Mouse (Mus musculus): ENCODE results near the gene Umps. TPM values are rescaled to one million over a fixed set of nuclear protein-coding genes. Genes with fewer than 3 reads are reported as not detected.

The Umps gene
- total and polyA plus RNA-seq, 3 experiments, result 109 to 132 TPM; not detected in 1

DNA sequence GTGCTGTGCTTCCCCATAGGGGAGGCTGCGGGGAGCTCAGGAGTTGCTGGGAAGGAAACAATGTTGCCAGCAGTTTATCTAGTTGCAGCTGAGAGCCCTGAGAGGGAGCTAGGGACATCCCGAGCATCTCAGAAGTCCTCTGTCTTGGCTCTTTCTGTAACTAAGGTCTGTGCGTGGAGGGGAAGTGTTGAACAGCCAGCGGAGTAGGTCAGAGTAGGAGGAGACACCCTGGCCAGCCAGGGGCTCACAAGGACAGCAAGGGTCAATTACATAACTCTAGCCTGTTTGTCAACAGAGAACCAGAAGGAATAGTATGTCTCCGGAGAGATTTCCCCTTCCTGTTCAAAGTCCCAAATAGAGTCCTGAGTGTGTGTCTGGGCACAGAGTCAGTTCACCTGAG, 34.7 kb downstream of the Umps start:
- no peak for TF ChIP-seq E2F4 (IDR thresholded peaks at IDR 0.05; ENCODE audit: borderline replicate concordance, low read depth, low read length)
- TF ChIP-seq MYB (IDR thresholded peaks at IDR 0.05; ENCODE audit: low read depth, low read length), result no peak
- no peak for TF ChIP-seq MEF2A (IDR thresholded peaks at IDR 0.05; ENCODE audit: extremely low read depth, insufficient replicate concordance, low read depth, low read length, poor library complexity, severe bottlenecking)
- no peaks in the 10 kb centered on the region for H3K9me3 ChIP-seq (replicated peaks; ENCODE audit: insufficient read depth, low read length)
- H3K4me3 ChIP-seq (ENCODE audit: control insufficient read depth in 1 of 2, insufficient read depth in 1 of 2, low read depth in 2 of 2, low read length in 2 of 2), result no peak overlapping the region
- H3K4me1 ChIP-seq (ENCODE audit: control insufficient read depth in 1 of 2, insufficient read depth in 2 of 2, low read length in 2 of 2), result peaks cover 0 to 14% of the 10 kb centered on the region in 2 experiments; a peak in 2 of 4 replicates
- H3K27me3 ChIP-seq (ENCODE audit: control insufficient read depth in 1 of 2, insufficient read depth in 2 of 2, low read length in 2 of 2), result no peaks in the 10 kb centered on the region
- H3K27ac ChIP-seq (ENCODE audit: control insufficient read depth, low read depth, low read length), result no peak overlapping the region
- no peak for DNase-seq (ENCODE audit: low read depth, low spot score)
- peaks cover 0 to 5% of the 10 kb centered on the region in 2 experiments; a peak in 2 of 4 replicates for H3K36me3 ChIP-seq (ENCODE audit: control insufficient read depth in 1 of 2, insufficient read depth in 2 of 2, low read length in 2 of 2)
- H3K9ac ChIP-seq (ENCODE audit: control insufficient read depth, low read depth, low read length, poor library complexity, severe bottlenecking), result no peak overlapping the region
- H3K79me2 ChIP-seq (ENCODE audit: control insufficient read depth, insufficient read depth, low read length, poor library complexity), result no peaks in the 10 kb centered on the region

GRCm38 (mm10) chr16:33931682-33932081, 35.2 kb downstream of the Umps start:
- no peak overlapping the region for H3K27ac ChIP-seq (ENCODE audit: control insufficient read depth, low read depth, low read length)
- H3K9ac ChIP-seq (ENCODE audit: control insufficient read depth, low read depth, low read length, poor library complexity, severe bottlenecking), result no peak overlapping the region
- H3K36me3 ChIP-seq (ENCODE audit: control insufficient read depth in 1 of 2, insufficient read depth in 2 of 2, low read length in 2 of 2), result peaks cover 0 to 3% of the 10 kb centered on the region in 2 experiments; a peak in 1 of 4 replicates
- no peaks in the 10 kb centered on the region for H3K79me2 ChIP-seq (ENCODE audit: control insufficient read depth, insufficient read depth, low read length, poor library complexity)
- H3K4me3 ChIP-seq (ENCODE audit: control insufficient read depth in 1 of 2, insufficient read depth in 1 of 2, low read depth in 2 of 2, low read length in 2 of 2), result no peak overlapping the region
- no peaks in the 10 kb centered on the region for H3K27me3 ChIP-seq (ENCODE audit: control insufficient read depth in 1 of 2, insufficient read depth in 2 of 2, low read length in 2 of 2)
- H3K4me1 ChIP-seq (ENCODE audit: control insufficient read depth in 1 of 2, insufficient read depth in 2 of 2, low read length in 2 of 2), result peaks cover 0 to 10% of the 10 kb centered on the region in 2 experiments; a peak in 2 of 4 replicates
- no peak for TF ChIP-seq BHLHE40 (IDR thresholded peaks at IDR 0.05; ENCODE audit: borderline replicate concordance, low read depth, low read length)
- TF ChIP-seq KAT2A (conservative IDR thresholded peaks at IDR 0.05; ENCODE audit: low read depth, low read length), result no peak
- TF ChIP-seq NRF1 (IDR thresholded peaks at IDR 0.05; ENCODE audit: insufficient read depth, low read depth, low read length, poor library complexity, severe bottlenecking), result no peak
- no peak for TF ChIP-seq SIN3A (IDR thresholded peaks at IDR 0.05; ENCODE audit: low read length)
- no peak for TF ChIP-seq ZMIZ1 (IDR thresholded peaks at IDR 0.05; ENCODE audit: low read depth, low read length)
- no peak for TF ChIP-seq E2F4 (IDR thresholded peaks at IDR 0.05; ENCODE audit: borderline replicate concordance, low read depth, low read length)
- no peak for DNase-seq (ENCODE audit: low read depth, low spot score)
- no peaks in the 10 kb centered on the region for H3K9me3 ChIP-seq (replicated peaks; ENCODE audit: insufficient read depth, low read length)

GRCm38 (mm10) chr16:33930785-33931184, 36.1 kb downstream of the Umps start:
- Histone ChIP-seq H3K9ac (ENCODE audit: control insufficient read depth, low read depth, low read length, poor library complexity, severe bottlenecking) (no peak overlapping the region), H3K79me2 (ENCODE audit: control insufficient read depth, insufficient read depth, low read length, poor library complexity) (no peaks in the 10 kb centered on the region), H3K36me3 (ENCODE audit: control insufficient read depth in 1 of 2, insufficient read depth in 2 of 2, low read length in 2 of 2) (peaks cover 0 to 3% of the 10 kb centered on the region in 2 experiments; a peak in 2 of 4 replicates), H3K27ac (ENCODE audit: control insufficient read depth, low read depth, low read length) (no peak overlapping the region), H3K4me1 (ENCODE audit: control insufficient read depth in 1 of 2, insufficient read depth in 2 of 2, low read length in 2 of 2) (peaks cover 0 to 9% of the 10 kb centered on the region in 2 experiments; a peak in 2 of 4 replicates), H3K4me3 (ENCODE audit: control insufficient read depth in 1 of 2, insufficient read depth in 1 of 2, low read depth in 2 of 2, low read length in 2 of 2) (no peak overlapping the region), H3K9me3 (replicated peaks; ENCODE audit: insufficient read depth, low read length) (no peaks in the 10 kb centered on the region), H3K27me3 (ENCODE audit: control insufficient read depth in 1 of 2, insufficient read depth in 2 of 2, low read length in 2 of 2) (no peaks in the 10 kb centered on the region)
- no peak for DNase-seq (ENCODE audit: low read depth, low spot score)
- TF ChIP-seq UBTF (IDR thresholded peaks at IDR 0.05; ENCODE audit: borderline replicate concordance, insufficient read depth, low read depth, low read length) (no peak), CTCF (IDR thresholded peaks at IDR 0.05 in 2 of 3, conservative IDR thresholded peaks at IDR 0.05 in 1 of 3; ENCODE audit: control insufficient read depth in 1 of 3, insufficient read depth in 1 of 3, low read depth in 2 of 3, low read length in 3 of 3, poor library complexity in 1 of 3, severe bottlenecking in 1 of 3) (no peak), USF1 (IDR thresholded peaks at IDR 0.05; ENCODE audit: low read depth, low read length) (no peak), MXI1 (IDR thresholded peaks at IDR 0.05; ENCODE audit: low read depth, low read length) (no peak), E2F4 (IDR thresholded peaks at IDR 0.05; ENCODE audit: borderline replicate concordance, low read depth, low read length) (no peak), EP300 (IDR thresholded peaks at IDR 0.05; ENCODE audit: low read depth in 1 of 2, low read length in 2 of 2) (no peak), RAD21 (IDR thresholded peaks at IDR 0.05; ENCODE audit: low read depth, low read length) (no peak), MAZ (IDR thresholded peaks at IDR 0.05; ENCODE audit: low read depth, low read length) (no peak), MYC (IDR thresholded peaks at IDR 0.05; ENCODE audit: low read depth, low read length) (no peak), NRF1 (IDR thresholded peaks at IDR 0.05; ENCODE audit: insufficient read depth, low read depth, low read length, poor library complexity, severe bottlenecking) (no peak)

Data from MEL (cell line).